Mouse (Mus musculus) gastrocnemius, adult 18-20 months (tissue): Measurements from ENCODE around the gene Adck2. TPM values are rescaled to one million over a fixed set of nuclear protein-coding genes. Genes with fewer than 3 reads are reported as not detected.

Experiments used
- DNase-seq: peaks from one replicate; pipeline ENCODE4 v3.0.0; 2021; ENCODE audit warnings: low spot score
- total RNA-seq, 2 experiments: library from RNA; stranded (reverse); gene quantifications; 2 replicates each; pipeline ENCODE4 v1.2.3; 2021

Gene Adck2
- total RNA-seq, 2 experiments from 2014 or later: 4.3 to 4.9 TPM

DNA sequence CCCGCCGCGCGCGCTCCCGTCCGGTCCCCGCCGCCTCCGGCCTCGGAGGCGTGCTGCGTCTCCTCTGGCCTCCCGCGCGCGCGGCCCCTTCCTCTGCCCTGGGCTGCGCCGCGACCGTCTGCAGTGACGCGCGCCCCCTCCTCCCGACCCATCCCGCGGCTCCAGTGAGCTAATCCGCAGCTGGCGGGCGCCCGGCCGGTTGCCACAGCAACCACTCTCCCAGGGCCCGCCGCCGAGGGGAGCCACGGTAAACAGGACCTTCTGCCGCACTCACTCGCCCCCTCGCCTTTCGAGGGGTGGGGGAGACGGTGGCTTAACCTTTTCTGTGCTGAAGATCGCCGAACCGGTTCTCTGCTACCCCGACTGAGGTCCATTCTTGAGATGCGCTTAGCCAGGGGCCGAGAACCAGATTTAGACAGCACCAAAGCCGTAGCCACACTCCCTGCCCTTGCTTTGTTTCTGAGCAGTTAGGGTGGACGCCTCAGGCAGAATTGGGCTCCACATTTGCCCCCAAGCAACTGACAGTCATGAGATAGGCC, 15.9 kb upstream of the Adck2 start, which contains the start of gene Dennd2a:
Dennd2a (minus strand) TSS at position 145 of the 539 bp plus-strand sequence.
- DNase-seq: peak; percentile 59

DNA sequence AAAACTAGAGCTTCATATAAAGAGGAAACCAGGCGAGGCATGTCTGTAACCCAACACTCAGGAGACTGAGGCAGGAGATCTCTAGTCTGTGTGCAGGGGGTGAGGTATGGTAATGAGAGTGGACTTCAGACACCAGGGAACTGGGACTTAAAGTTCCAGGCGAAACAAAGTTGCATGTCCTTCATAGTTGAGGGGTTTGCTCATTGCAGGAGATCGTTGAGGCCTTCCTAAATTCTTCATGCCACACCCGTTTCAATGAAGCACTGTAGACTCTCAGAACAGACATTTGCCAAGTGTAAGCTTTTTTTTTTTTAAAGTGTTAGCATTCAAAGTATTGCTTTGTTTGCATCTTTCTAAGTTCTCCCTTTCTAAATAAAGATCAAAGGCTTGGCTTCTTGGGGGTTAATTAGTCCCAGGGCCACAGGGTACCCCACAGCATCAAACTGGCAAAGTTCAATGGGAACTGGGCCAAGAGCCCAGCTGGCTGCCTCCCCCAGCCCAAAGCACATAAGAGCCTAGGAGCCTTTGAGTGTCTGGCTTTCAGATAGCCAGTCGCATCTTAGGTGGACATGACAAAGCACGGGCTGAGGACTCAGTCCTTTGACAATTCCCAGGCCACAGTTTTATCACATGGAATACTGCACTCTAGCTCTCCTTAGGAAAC, 14.3 kb upstream of the Adck2 start:
- no peak for DNase-seq

DNA sequence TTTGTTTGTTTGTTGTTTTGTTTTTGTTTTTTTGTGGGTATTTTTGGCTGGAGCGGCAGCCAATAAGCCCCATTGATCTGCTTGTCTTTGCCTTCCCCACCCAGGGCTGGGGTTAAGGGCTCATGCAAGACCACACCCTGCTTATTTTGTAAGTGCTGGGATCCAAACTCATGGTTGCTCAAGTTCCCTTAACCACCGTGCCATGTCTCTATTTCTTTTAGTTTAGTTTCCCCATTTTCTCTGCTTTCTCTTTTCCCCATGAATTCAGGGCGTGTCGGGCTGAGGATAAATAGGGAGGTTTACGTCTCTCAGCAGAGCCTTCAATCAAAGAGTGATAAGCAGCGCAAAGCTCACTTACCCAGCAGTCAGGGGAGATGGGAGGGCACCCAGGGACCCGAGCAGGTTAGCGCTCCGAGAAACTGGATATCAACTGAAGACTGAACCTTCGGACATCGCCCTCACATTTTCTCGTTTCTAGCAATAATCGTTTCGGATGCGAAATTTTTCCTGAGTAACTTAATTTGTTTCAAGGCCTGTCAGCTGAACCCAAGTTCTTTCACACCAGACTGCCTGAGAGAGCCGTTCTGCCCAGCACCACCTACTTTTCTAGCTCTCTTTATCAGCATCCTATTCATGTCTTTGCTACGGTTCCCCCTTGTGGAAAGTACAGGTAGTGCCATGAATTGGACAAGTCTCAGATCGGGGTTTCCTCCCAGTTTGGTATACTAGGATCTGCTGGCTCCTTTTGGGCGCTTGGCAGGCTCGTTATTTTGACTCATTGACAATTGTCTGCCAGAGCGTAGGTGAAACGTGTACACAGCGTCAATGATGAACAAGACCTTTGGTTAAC, 11.3 kb upstream of the Adck2 start:
- peak; percentile 89 for DNase-seq

DNA sequence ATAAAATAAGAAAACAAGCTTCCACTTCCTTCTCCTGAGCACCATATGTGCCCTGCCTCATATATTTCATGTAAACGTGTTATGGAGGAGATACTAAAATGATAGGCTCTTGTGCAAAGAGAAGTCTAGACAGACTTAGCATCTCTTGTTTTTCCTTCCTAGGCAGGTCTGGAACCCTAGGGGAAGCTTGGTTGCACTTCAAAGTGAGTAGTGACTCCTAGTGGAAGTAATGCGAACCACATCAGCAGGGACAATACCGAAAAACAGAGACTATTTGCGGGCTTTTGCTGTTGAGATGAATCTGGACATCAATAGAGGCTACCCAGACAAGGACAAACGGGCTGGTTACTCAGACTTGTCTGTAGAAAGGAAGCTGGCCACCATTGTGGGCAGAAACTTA, 6.1 kb upstream of the Adck2 start:
- DNase-seq: peak; percentile 33

DNA sequence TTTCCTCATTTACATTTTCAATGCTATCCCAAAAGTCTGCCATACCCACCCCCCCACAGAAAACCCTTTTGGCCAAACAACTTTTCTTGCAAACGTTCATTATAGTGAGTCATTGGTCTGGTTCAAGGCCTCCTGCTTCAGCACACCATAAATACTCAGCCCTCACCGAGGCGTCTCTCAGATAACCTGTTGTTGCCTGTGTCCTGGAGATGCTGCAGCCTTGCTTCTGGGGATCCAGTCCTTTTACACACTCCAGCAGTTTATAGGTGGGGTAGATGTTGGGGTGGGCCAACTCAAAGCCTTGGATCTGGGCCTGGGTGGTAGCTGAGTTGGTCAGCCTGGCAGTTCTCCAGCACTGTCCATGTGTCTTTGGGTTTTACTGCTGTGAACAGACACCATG, 3.2 kb upstream of the Adck2 start:
- DNase-seq: no peak

DNA sequence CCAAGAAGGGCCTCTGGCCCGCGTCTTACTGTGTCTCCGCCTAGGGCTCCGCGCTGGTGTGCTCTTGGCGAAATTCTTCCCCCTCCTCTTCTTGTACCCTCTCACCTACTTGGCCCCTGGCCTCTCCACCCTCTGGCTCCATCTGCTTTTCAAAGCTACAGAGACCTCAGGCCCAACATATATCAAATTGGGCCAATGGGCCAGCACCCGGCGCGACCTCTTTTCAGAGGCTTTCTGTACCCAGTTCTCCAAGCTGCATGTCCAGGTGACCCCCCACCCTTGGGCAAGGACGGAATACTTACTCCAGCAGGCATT, 839 bp downstream of the Adck2 start:
- no peak for DNase-seq

DNA sequence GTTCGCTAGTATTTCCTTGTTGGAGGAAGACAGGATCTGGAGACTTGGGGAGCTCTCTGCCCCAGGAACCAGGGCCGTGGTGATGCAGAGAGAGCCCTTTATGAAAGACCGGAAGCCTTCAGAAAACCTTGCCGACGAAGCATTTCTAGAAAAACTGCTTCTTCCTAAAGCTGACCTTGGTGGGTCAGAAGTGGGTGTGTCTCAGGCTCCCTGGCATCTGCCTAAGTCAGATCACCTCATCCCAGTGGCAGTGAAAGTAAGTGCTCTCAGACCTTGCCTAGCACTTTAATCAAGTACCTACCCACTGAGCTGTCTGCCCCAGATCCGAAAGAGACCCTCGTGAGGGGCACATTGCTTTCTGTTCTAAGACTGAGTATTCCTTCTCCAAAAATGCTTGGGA, 1.3 kb downstream of the Adck2 start:
- no peak for DNase-seq

DNA sequence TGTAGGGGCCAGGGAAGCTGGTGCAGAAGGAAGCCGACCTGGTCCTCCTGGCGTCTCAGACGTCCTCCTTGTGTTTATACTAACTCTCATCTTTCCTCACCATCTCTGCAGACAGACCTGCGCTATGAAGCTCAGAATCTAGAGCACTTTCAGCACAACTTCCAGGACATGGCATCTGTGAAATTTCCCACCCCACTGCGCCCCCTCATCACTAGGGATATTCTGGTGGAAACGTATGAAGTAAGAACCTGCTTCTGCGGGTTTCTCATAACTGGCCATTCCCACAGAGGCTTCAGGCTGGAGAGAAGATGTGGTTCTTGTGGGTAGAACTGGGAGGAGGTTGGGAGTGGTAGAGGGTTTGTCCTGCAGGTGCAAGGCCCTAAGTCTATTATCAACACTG, 5.9 kb downstream of the Adck2 start:
- DNase-seq: no peak

DNA sequence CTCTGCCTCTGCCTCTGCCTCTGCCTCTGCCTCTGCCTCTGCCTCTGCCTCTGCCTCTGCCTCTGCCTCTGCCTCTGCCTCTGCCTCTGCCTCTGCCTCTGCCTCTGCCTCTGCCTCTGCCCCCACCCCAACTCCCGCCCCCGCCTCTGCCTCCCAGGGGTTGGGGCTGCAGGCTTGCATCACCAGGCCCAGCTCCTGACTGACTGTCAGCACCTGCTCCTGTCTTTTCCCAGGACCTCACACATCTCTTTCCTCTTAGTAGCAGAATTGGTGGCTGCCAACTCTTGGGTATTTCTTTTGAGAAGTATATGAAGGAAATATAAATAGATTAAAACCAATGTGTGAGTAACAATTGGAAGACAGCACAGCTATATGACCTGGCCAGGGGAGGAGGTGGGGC, 6.9 kb downstream of the Adck2 start:
- DNase-seq: no peak

DNA sequence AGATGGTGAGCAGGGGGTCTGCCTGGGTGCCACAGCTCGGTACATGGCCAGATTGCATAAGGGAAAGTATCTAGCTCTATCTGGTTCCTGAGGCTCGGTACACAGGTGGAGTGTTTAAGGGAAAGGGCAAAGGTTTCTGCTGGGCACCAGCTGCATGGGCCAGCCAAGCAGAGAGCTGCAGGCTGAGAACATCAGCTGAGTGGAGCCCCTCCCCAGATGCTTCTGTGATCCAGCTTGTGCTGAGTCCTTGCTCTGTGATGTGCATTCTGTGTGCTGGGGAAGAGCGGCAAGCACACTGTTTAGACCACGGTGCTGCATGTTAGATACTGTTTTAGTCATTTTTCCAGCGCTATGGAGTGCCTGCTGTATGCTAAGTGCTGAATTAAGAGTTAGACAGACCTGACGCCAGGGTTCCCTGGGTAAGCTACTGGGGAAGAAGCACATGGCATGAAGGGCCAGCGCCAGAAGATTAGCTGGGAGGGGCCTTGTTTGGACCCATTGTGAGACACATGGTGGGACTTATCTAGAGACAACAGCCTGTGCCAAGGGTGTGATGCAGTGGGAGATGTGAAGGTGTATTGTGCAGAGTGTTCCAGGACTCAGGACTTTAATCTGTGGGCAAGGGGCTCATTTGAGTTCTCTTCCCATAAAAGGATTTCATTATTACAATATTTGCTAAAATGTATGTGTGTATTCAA, 7.6 kb downstream of the Adck2 start:
- DNase-seq: no peak

DNA sequence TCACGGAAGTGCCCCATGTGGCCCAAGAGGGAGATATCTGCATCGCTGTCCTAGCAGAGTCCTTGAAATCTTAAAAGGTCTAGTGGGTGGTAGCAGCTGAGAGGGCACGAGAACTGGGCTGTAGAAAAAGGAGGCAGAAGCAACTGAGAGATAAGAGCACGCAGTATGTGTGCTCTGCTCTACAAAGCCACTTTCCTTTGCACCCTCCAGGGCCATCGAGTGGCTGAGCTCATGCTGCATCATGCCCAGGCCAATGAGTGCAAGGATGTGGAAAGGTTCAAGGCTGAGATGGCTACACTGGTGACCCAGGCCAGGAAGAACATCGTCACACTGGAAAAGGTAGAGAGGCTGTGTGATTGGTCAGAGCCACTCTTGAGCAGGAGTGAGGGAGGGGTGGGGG, 11.8 kb downstream of the Adck2 start, which contains the start of gene Gm42420:
Gm42420 (plus strand) TSS at position 237 of the 400 bp plus-strand sequence.
- no peak for DNase-seq

DNA sequence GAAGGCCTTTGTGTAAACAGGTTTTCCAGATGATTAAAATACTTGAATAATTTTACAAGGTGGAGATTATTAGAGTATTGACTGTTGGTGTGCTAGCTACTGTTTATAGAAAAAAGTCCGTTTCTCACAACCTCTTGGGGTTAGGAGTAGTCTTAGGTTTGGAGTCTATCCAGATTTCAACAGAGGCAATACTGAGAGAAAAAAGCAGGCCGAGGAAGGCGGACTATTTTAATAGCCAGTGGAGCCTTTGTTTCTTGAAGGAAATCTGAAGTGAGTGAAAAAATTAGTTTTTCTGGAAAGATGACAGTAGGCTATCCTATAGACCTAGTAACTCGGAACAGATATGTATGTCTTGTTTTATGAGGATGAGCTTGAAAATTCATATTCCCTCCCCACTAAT, 17.8 kb downstream of the Adck2 start:
- no peak for DNase-seq

DNA sequence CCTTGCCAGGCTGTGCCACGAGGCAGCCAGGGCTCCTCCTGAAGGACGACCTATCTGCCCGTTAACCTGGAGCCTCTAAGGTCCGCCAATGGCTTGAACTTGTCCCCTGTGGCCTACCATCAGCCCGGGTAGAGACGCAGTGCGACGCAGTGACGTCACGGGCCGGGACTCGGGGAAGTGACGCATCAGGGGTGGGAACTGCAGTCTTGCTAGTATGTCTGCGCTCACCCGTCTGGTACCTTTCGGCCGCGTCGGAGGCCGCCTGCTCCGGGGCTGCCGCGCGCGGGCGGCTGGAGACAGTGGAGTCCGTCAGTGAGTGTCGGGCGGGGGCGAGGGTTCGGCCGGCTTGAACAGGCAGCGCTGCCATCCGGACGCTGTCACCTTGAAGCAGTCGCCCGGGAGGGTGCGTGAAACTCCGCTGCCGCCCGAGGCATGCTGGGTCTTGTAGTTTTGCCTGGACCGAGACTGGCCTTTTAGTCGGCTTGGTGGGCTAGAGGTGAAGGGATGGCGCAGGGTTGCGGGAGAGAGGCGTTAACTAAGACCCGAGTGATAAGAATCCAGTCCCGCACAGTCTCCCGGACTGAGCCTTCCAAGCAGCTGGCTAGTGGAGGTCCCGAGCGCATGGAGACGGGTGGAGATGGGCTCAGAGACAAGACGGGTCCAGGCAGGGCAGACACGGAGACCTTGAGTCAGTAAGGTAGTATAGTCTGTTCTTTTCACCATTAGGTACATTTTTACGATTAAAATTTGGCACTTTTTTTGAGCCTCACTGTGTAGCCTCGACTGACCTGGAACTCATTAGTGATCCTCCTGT, 18.9 kb downstream of the Adck2 start, which contains the start of gene Ndufb2:
Ndufb2 (plus strand) TSS at position 174 of the 814 bp plus-strand sequence.
- DNase-seq: peak; percentile 94

DNA sequence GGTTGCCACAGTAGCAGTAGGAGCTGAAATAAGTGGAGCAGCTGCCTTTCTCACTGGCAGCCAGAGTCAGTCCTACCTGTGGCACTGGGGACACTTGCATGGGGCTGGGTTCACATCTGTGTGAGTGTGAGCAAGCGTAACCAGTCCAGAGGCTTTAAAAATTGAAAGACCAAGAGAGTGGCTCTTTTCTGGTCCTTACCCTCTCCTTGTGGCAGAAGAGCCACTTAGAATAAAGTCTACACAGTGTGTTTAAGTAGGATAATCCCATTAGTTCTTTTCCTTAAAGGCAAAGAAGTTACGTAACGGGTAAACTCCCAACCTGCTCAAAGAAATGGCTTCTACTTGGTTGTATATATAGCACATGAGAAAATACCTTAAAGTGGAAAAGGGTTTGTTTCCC, 27.2 kb downstream of the Adck2 start:
- DNase-seq: no peak

DNA sequence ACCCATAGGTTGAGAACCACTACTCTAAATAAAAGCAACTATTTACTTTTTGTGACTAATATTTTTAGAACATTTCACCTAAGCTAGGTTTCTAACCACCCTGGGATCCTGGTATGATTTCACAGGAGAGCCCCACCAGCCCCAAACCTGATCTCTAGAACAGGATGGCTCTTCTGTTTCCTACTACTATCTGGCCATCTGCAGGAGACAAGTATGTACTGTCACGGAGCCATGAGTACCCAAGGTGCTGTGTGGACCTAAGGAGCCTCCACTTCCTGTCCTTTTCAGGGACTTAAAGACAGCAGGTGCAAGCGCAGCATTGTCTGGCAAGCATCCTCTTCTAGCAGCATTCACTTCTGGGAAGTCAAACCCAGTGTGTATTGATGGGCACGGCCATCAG, 28.2 kb downstream of the Adck2 start:
- no peak for DNase-seq

DNA sequence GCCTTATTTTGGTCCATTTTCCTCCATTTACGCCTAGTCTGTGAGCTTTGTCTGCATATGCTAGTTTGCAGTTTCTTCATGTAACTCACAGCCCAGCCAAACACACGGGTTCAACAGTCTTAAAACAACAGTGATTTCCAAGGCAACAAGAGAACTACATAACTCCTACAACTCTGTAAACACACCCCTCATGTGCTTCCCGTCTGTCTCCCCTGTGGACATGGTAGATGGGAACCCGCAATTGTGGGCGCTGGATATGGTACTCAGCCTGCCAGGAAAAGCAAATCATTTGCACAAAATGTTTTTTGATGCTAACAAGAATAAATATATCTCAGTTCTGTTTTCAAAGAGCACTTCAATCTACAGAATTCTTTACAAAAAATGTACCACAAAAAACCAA, 30.9 kb downstream of the Adck2 start:
- DNase-seq: no peak

DNA sequence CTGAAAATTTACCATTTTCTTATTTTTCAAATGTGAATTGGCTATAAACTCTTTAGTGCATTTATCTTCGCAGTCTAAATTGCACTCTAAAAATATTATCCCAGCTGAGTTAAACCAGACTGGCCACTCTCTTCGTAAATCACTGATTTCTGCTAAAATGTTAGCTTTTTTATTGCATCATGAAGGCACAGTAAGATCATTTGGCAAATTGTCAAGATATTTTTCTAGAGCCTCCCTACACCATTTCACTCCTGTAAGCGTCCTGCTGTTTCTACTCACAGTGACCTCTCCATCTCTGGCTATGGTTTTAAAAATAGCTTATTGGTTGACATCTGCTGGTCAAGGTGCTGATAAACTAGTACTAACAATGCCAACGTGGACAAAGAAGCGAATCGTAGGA, 32.4 kb downstream of the Adck2 start:
- no peak for DNase-seq

DNA sequence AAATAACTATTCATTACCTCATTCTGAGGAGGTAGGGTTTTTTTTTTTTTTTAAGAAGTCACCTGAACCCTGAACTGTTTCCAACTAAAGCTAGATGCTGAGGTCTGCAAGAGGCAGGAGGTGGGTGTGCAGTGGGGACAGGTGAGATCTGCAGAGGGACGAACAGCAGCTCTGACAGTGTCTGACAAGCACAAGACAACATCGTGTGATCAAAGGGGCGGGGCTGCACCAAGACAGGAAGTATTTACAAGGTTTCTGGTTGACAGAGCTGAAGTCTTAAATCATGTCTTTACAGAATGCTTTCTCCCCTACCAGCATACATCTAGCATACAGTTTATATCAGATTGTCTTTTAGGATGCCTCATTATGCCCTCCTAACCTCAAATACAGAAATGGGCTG, 33.2 kb downstream of the Adck2 start:
- DNase-seq: no peak

DNA sequence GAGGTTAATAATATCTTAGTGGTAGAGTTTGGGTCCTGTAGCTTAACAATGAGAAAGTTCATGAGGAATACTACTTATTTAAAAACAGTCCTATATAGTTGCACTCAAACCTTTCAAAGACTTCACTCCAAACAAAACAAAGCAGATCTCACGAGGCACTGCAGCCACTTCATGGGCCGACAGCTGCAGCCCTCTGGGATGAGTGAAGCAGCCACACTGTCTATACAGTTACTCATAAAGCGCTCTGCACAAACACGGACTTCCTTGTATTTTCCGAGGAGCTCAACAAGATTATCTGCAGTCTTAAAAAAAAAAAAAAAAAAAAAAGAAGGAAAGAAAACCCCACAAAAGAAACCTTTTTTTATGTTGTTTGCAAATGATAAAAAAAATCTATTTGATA, 33.7 kb downstream of the Adck2 start:
- no peak for DNase-seq

DNA sequence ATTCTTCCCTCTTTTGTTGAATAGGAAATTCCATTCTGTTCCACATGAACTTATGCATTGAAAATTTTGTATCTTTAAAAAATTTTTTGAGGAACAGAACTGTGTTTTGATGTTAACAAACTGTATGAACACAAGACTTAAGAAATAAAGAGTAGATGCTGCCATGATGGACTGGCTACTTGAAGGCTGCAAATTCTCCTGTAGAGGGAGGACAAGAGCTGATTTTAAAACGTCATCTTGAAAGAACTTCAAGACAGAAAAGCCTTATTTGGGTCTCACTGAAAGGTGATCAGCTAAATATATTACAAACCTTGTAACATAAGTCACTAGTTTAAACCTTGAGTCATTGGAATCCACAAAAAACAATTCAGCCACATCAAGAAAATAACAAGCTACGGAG, 36.5 kb downstream of the Adck2 start:
- DNase-seq: no peak

DNA sequence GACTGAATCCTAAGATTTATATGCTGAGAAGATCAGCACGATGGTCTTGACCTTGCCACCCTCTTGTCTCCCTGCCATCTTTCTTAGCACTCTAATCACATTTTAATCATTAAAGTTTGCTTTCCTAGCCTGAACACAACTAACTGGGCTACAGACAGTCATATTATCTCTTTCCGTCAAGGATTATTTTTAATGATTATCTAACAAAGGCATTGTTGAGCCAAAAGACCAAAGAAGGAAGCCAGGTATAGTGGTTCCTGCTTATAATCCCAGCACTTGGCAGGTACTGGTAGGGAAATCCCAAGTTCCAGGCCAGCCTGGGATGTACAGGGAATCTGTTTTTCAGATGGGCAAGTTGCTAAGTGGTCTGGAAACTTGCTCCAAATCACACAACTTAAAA, 37.6 kb downstream of the Adck2 start:
- DNase-seq: no peak
